Mouse (Mus musculus) intestine, embryonic 14.5 days (tissue): ENCODE measurements around the gene Atp13a2. TPM values are rescaled to one million over a fixed set of nuclear protein-coding genes. Genes with fewer than 3 reads are reported as not detected.

Experiments
- ATAC-seq: fragments of 200-750 bp; cut with Nextera tagmentation; replicated peaks from 2 replicates; pipeline ENCODE4 v1.8.0; 2017; ENCODE audit warnings: low read depth, moderate number of reproducible peaks, moderate TSS enrichment, moderate library complexity; ENCODE audit not compliant: low FRiP score, low TSS enrichment
- DNase-seq: peaks from one replicate; pipeline ENCODE4 v3.0.0-alpha.2; 2018; ENCODE audit warnings: low spot score
- H3K27ac ChIP-seq: fragments of 300-500 bp; sonication (generic); 2 replicates; pipeline ENCODE4 v1.5.1; 2014; ENCODE audit warnings: low read depth, mild to moderate bottlenecking, control low read depth
- H3K27me3 ChIP-seq: fragments of 300-500 bp; sonication (generic); replicated peaks from 2 replicates; pipeline ENCODE4 v1.6.1; 2014; ENCODE audit warnings: low read length, control low read depth; ENCODE audit not compliant: control insufficient read depth, insufficient read depth
- H3K36me3 ChIP-seq: fragments of 300-500 bp; sonication (generic); 2 replicates; pipeline ENCODE4 v1.6.1; 2014; ENCODE audit warnings: low read length, control low read depth; ENCODE audit not compliant: control insufficient read depth, insufficient read depth
- H3K4me1 ChIP-seq: fragments of 300-500 bp; sonication (generic); replicated peaks from 2 replicates; pipeline ENCODE4 v1.6.1; 2014; ENCODE audit warnings: low read length, control low read depth, mixed read lengths; ENCODE audit not compliant: control insufficient read depth, insufficient read depth
- H3K4me2 ChIP-seq: fragments of 300-500 bp; sonication (generic); 2 replicates; pipeline ENCODE4 v1.6.1; 2014; ENCODE audit warnings: low read length
- H3K4me3 ChIP-seq: fragments of 300-500 bp; sonication (generic); 2 replicates; pipeline ENCODE4 v1.5.1; 2014; ENCODE audit warnings: low read depth, low read length, control low read depth, mixed read lengths
- H3K9ac ChIP-seq: fragments of 300-500 bp; sonication (generic); 2 replicates; pipeline ENCODE4 v1.6.1; 2014; ENCODE audit warnings: mild to moderate bottlenecking, low read length
- H3K9me3 ChIP-seq: fragments of 300-500 bp; sonication (generic); 2 replicates; pipeline ENCODE4 v1.6.1; 2016; ENCODE audit warnings: low read length, control low read depth; ENCODE audit not compliant: control insufficient read depth
- WGBS: fragments of 180-500 bp; shearing (Covaris S2); extraction: QIAGEN DNeasy Blood & Tissue Kit; methylation state at CpG from one replicate; pipeline ENCODE4 v1.1.7; 2014; 5-methylcytosine and 5-hydroxymethylcytosine counted together
- polyA plus RNA-seq: library from polyadenylated mRNA; unstranded; fragments of >200 nt; fragmentation: Nextera tagmentation; extraction: Ambion mirVana; gene quantifications from 2 replicates; pipeline ENCODE4 v1.2.1, GENCODE M21; 2014

Atp13a2 gene
- polyA plus RNA-seq, 1 experiment from 2014 or later, result 40.0 TPM

DNA sequence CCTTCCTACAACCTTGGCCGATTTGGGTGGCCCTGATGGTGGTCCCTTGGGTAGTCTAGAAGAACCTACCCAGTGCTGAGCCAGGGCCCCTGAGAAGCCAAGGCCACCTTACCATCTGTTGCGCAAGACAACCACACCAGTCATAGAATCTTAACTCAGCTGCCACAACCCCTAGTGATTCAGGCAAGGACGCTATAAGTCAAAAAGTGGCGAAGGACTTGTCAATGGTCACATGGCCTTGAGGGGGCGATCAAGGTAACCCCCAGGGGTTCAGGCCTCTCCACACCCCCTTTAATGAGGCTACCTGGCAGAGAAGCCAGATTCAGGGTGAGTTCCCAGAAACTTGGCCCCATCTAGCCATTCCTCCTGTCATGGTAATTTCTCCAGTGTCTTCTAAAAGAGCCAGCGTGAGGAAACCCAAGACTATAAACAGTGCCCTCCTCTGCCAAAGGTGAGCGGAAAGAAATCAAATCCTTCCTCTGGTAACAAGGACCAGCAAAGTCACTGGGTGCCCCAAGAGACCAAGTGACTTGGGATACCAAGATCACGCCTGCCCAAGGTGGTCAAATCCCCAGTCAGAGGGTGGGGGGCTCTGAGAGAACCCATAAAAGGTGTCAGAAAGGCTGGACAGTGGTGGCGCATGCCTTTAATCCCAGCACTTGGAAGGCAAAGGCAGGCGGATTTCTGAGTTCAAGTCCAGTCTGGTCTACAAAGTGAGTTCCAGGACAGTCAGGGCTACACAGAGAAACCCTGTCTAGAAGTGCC is 26.8 kb upstream of the Atp13a2 start:
- Histone ChIP-seq H3K36me3 (0 out of 2 replicates have a peak, but pooled peaks cover 3% of the 10 kb centered on the region), H3K27me3 (peaks cover 4% of the 10 kb centered on the region; the same call in 1 of the 2 replicates), H3K9me3 (no peaks in the 10 kb centered on the region), H3K27ac (no peak overlapping the region), H3K4me3 (no peak overlapping the region), H3K4me2 (0 out of 2 replicates have a peak overlapping the region, but pooled peaks have one; percentile 60), H3K4me1 (peaks cover 22% of the 10 kb centered on the region), H3K9ac (no peak overlapping the region)
- WGBS, result 82% methylated on average over 10 of the region's 10 CpGs
- DNase-seq (no peak), ATAC-seq (no peak)

DNA sequence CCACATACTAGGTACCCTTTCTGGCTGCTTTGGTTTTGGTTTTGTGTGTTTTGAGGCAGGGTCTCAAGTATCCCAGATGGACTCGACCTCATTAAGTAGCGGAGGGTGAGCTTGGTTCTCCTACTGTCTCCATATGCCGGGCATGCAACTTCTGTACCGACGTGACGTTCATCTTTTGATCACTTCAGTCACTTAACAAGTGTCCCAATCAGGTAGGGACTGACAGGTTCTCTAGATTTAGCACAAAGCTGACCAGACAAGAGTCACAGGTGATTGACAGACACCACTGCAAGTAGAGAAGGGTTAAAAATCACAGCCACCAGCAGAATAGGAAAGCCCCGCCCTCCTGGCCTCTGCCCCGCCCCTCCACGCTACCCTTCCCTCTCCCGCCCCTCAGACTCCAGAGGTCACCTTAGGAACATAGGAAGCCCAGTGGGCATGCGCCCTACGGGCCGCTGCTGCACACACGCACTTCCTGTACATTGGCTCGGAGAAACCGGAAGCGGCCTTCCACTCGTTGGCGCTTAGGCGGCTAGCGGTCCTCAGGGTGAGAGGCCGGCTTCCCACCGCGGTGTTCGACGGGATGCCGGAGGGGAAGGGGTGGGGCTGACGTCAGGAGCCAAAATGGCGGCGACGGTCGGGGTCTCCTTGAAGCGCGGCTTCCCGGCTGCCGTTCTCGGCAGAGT is 25.7 kb upstream of the Atp13a2 start, which contains the start of gene Sdhb:
Gene Sdhb (plus strand): TSS at position 423 of the 686 bp plus-strand sequence.
- Histone ChIP-seq H3K4me3 (peak within 1 kb of the TSS; percentile 70), H3K9me3 (no peaks in the 10 kb centered on the region), H3K4me1 (peaks cover 22% of the 10 kb centered on the region), H3K27ac (peak within 1 kb of the TSS; percentile 77), H3K9ac (peak within 1 kb of the TSS; percentile 75), H3K36me3 (peaks cover 6% of the 10 kb centered on the region; the same call in 1 of the 2 replicates), H3K4me2 (peak within 1 kb of the TSS; percentile 95), H3K27me3 (peaks cover 4% of the 10 kb centered on the region; the same call in 1 of the 2 replicates)
- ATAC-seq (peak; percentile 97), DNase-seq (peak; percentile 94)
- WGBS, result 3% methylated on average over 37 of the region's 37 CpGs

DNA sequence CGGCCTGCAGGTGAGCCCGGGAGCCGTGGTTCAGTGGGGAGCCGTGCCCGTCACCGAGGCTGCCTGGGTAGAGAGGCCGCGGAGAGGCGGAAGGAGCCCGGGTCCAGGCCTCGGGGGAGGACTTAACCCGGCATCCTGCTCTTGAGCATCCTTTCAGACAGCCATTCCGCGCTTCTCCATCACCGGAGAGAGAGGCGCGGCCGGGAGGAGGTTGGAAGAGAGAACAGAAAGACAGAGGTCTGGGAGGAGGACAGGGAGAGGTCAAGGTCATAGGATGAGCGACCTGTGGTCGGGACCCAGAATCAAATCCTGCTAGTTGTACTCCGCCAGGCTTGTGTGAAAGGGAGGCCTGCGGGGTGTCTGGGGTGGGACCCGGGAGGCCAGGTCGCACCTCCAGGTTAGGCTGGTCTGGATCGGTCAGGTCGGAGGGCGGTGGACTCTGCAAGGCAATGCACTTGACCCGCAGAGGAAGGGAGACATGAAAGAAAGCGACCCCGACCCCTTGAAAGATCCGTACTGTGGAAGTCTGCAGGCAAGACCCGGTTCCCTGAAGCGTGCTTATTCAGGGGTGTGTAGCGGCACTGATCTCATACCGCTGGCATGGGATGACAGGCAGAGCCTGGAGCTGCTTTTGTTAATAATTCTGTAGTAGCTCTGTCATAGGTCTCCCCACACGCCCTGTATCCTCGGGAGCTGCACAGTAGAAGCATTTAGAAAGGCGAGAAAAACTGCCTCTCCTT is 25.0 kb upstream of the Atp13a2 start:
- DNase-seq (no peak), ATAC-seq (peak; percentile 2; the same call in 1 of the 2 replicates)

GRCm38 (mm10) chr4:140962207-140962909 is 24.3 kb upstream of the Atp13a2 start:
- H3K9ac ChIP-seq, result peak overlapping the region; percentile 75
- peak overlapping the region; percentile 70 for H3K4me3 ChIP-seq
- no peak overlapping the region for H3K27ac ChIP-seq
- H3K4me2 ChIP-seq, result peak overlapping the region; percentile 95
- DNase-seq (no peak), ATAC-seq (no peak)
- WGBS, result 71% methylated on average over 8 of the region's 8 CpGs
- no peaks in the 10 kb centered on the region for H3K9me3 ChIP-seq
- peaks cover 18% of the 10 kb centered on the region for H3K36me3 ChIP-seq
- peaks cover 18% of the 10 kb centered on the region for H3K4me1 ChIP-seq
- H3K27me3 ChIP-seq, result no peaks in the 10 kb centered on the region

More for the DNA sequence above, 25.0 kb upstream of the Atp13a2 start:
- Histone ChIP-seq H3K36me3 (peaks cover 11% of the 10 kb centered on the region), H3K4me3 (peak overlapping the region; percentile 70), H3K27me3 (peaks cover 4% of the 10 kb centered on the region; the same call in 1 of the 2 replicates), H3K4me1 (peaks cover 22% of the 10 kb centered on the region), H3K27ac (peak overlapping the region; percentile 77), H3K4me2 (peak overlapping the region; percentile 95), H3K9ac (peak overlapping the region; percentile 75), H3K9me3 (no peaks in the 10 kb centered on the region)
- 1% methylated on average over 38 of the region's 38 CpGs for WGBS

DNA sequence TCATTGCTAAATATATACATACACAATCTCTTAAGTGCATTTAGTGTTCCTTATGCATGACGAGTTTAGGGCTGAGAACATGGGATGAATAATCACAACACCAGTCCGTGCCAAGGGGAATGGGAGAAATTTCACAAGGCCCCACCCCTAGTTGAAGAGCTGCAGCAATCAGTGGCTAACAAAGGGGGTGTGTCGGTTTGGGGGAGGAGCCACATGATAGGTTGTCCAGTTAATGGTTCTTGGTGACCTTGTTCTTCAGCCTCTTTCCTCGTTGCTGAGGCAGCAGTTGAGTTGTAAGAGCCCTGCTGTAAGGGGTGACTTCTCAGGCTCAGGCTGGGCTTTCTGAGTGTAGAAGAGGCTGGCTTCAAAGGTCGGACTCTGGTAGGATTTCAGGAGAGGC is 23.7 kb upstream of the Atp13a2 start:
- Histone ChIP-seq H3K9ac (no peak overlapping the region), H3K36me3 (peaks cover 24% of the 10 kb centered on the region), H3K4me1 (peaks cover 14% of the 10 kb centered on the region), H3K4me2 (peak overlapping the region; percentile 95; the same call in 1 of the 2 replicates), H3K27me3 (no peaks in the 10 kb centered on the region), H3K4me3 (no peak overlapping the region), H3K9me3 (no peaks in the 10 kb centered on the region), H3K27ac (no peak overlapping the region)
- no peak for DNase-seq
- 36% methylated on average over 5 of the region's 5 CpGs for WGBS
- ATAC-seq, result no peak

DNA sequence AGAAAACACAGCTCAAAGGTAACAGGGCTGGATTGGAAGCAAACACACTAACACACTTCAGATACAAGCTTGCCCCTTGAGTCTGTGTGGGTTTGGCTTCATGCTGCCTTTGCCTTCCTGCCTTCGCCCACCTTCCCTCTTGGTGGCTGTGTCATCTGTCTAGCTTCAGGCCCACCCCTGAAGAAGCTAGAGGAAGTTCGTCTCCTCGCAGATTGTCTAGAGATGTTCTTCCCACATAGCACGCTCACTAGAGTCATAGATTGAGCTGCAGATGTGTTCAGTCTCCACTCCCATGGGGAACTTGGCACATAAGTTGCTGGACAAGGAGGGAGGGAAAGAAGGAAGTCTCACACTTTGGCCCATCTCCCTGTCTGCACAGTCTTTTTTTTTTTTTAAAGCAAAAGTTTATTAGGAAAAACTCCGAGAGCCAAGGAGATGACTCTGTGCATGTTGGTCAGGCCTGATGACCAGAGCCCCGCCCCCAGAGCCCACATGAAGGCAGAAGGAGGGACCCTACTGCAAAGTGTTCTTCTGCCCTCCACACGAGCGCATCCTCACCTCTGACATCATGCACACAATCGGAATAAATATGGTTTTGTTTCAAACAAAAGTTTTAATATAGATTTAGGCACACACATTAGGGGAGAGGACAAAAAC is 22.6 kb upstream of the Atp13a2 start:
- no peak overlapping the region for H3K4me3 ChIP-seq
- ATAC-seq (no peak), DNase-seq (no peak)
- no peak overlapping the region for H3K27ac ChIP-seq
- H3K4me1 ChIP-seq, result peaks cover 14% of the 10 kb centered on the region
- H3K9ac ChIP-seq, result no peak overlapping the region
- H3K36me3 ChIP-seq, result peaks cover 33% of the 10 kb centered on the region
- H3K4me2 ChIP-seq, result no peak overlapping the region
- WGBS, result 77% methylated on average over 9 of the region's 9 CpGs
- no peaks in the 10 kb centered on the region for H3K27me3 ChIP-seq
- no peaks in the 10 kb centered on the region for H3K9me3 ChIP-seq

DNA sequence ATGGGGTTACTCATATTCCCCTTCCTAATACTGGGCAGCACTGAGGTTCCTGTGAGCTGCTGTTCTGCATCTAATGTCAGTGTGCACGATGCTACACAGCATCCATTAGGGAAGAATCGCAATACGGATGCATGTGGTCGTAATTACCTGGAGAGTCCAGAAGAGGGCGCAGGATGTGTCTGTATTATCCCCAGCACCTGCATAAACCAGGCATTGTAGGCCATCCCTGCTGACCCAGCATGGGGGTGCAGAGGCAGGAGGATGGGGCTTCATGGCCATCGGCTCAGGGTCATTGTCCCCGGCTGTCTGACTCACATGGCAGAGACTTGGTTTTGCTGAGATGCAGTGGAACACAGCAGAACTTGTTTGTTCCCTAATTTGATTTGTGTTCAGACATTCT is 22.1 kb upstream of the Atp13a2 start:
- H3K9ac ChIP-seq, result no peak overlapping the region
- no peak overlapping the region for H3K4me3 ChIP-seq
- peaks cover 38% of the 10 kb centered on the region for H3K36me3 ChIP-seq
- WGBS, result 20% methylated on average over 7 of the region's 7 CpGs
- H3K4me1 ChIP-seq, result peaks cover 14% of the 10 kb centered on the region
- no peak overlapping the region for H3K4me2 ChIP-seq
- H3K27ac ChIP-seq, result no peak overlapping the region
- peak; percentile 81 for DNase-seq
- no peaks in the 10 kb centered on the region for H3K9me3 ChIP-seq
- ATAC-seq, result no peak
- H3K27me3 ChIP-seq, result no peaks in the 10 kb centered on the region
